Comparison of ENCODE assay signal across 8 mouse cellular contexts in the genomic region with DNA sequence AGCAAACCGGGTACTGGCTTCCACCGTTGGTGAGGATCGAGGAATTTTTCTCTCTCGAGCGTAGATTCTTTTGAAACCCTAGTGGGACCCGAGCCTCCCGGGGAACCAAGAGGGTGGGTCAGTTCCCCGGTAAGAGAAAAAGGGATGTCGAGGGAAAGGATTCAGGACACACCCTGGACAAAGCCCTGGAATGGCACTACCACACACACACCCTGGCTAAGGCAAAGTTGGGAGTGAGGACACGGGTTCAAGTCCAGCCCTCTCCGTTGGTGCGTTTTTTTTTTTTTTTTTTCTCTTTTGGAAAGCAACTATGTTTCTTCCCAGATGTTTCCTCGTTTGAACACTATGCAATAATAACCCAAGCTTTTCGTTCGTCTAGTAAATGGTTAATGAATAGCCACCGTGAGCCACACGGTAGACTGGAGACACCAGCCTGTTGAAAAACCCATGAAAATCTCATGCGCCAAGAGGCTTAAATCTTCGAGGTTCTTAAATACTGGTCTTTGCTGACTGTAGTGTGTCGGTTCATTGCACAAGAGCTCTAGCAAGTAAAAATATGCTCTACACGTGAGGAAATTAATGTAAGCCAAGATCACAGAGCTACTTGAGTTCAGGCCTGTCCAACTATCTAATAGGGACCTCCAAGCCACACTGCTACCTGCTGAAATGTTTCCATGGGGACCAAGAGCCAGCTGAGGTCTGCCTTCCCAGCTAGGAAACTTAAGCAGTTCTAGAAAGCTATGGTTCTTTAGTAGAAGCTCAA. TPM values are rescaled to one million over a fixed set of nuclear protein-coding genes. Genes with fewer than 3 reads are reported as not detected.
DNase-seq lines count a peak whose midpoint lies in the region; ATAC-seq and TF ChIP-seq lines count a peak whose summit lies in the region.

No protein-coding gene starts in this region.

- H3K9ac ChIP-seq in kidney, postnatal 0 days (ENCODE audit: low read depth, low read length) = peak overlapping the region; percentile 84
- H3K9ac ChIP-seq in hindbrain, embryonic 16.5 days (ENCODE audit: low read depth, low read length) = peak overlapping the region; percentile 94

- no peaks in the 10 kb centered on the region for H3K9me3 ChIP-seq in kidney, postnatal 0 days (replicated peaks; ENCODE audit: low read length)
- no peaks in the 10 kb centered on the region for H3K9me3 ChIP-seq in hindbrain, embryonic 16.5 days (ENCODE audit: control insufficient read depth, low read length)

- peak overlapping the region; percentile 73 for H3ac ChIP-seq in myocyte (ENCODE audit: control insufficient read depth, insufficient read length)

- H3K27me3 ChIP-seq in kidney, postnatal 0 days (ENCODE audit: insufficient read depth, low read length) = no peaks in the 10 kb centered on the region
- no peaks in the 10 kb centered on the region for H3K27me3 ChIP-seq in hindbrain, embryonic 16.5 days (replicated peaks; ENCODE audit: control insufficient read depth, insufficient read depth, low read length)
- no peaks in the 10 kb centered on the region for H3K27me3 ChIP-seq in myocyte (ENCODE audit: control insufficient read depth, insufficient read depth, insufficient read length)

- peaks cover 5% of the 10 kb centered on the region; the same call in 1 of the 2 replicates for H3K4me1 ChIP-seq in kidney, postnatal 0 days (replicated peaks; ENCODE audit: insufficient read depth, low read length)
- peaks cover 18% of the 10 kb centered on the region for H3K4me1 ChIP-seq in hindbrain, embryonic 16.5 days (ENCODE audit: control insufficient read depth, insufficient read depth, low read depth, low read length)

- H3K36me3 ChIP-seq in kidney, postnatal 0 days (ENCODE audit: insufficient read depth, low read length) = peaks cover 25% of the 10 kb centered on the region
- H3K36me3 ChIP-seq in hindbrain, embryonic 16.5 days (ENCODE audit: control insufficient read depth, insufficient read depth, low read length) = peaks cover 23% of the 10 kb centered on the region
- H3K36me3 ChIP-seq in myocyte (ENCODE audit: control insufficient read depth, insufficient read depth) = peaks cover 16% of the 10 kb centered on the region

- 9% methylated on average over 21 of the region's 21 CpGs for WGBS in kidney, postnatal 0 days
- 23% methylated on average over 21 of the region's 21 CpGs for WGBS in hindbrain, embryonic 16.5 days

- peak overlapping the region; percentile 98 for H3K27ac ChIP-seq in kidney, postnatal 0 days
- peak overlapping the region; percentile 98 for H3K27ac ChIP-seq in hindbrain, embryonic 16.5 days (ENCODE audit: low read depth, low read length)

- TF ChIP-seq CTCF in kidney, postnatal 0 days (IDR thresholded peaks at IDR 0.05; ENCODE audit: low read depth) = no peak
- TF ChIP-seq CTCF in brain, embryonic 14.5 days (IDR thresholded peaks at IDR 0.05; ENCODE audit: borderline replicate concordance, extremely low read depth, insufficient read depth, insufficient read length) = no peak

- TF ChIP-seq POLR2A in brain, embryonic 14.5 days (IDR thresholded peaks at IDR 0.05; ENCODE audit: borderline replicate concordance, extremely low read depth, insufficient read depth, insufficient read length, poor library complexity, severe bottlenecking) = no peak
- no peak for TF ChIP-seq POLR2A in myocyte (IDR thresholded peaks at IDR 0.05; ENCODE audit: insufficient read length, low read depth)

- peak; percentile 32 for DNase-seq in kidney, postnatal 0 days (ENCODE audit: low spot score)
- DNase-seq in kidney, postnatal 36 days = no peak
- DNase-seq in brain, embryonic 14.5 days (ENCODE audit: low read depth) = peak; percentile 20
- no peak for DNase-seq in thymus, postnatal 4 days
- DNase-seq in layer of hippocampus, postnatal 14 days (ENCODE audit: low spot score in 2 of 2) = no peak

- peak overlapping the region; percentile 81 for H3K4me3 ChIP-seq in kidney, postnatal 0 days (replicated peaks; ENCODE audit: low read depth, low read length)
- peak overlapping the region; percentile 79 for H3K4me3 ChIP-seq in hindbrain, embryonic 16.5 days (ENCODE audit: low read length)
- H3K4me3 ChIP-seq in myocyte = peak overlapping the region; percentile 78

- peak overlapping the region; percentile 86 for H3K4me2 ChIP-seq in kidney, postnatal 0 days (ENCODE audit: low read length)
- peak overlapping the region; percentile 86 for H3K4me2 ChIP-seq in hindbrain, embryonic 16.5 days (ENCODE audit: low read length)
- H3K4me2 ChIP-seq in myocyte (ENCODE audit: low read depth) = peak overlapping the region; percentile 91

- H3K79me2 ChIP-seq in myocyte (ENCODE audit: control insufficient read depth, insufficient read depth) = peaks cover 37% of the 10 kb centered on the region

- peak; percentile 22 for ATAC-seq in kidney, postnatal 0 days (replicated peaks; ENCODE audit: low FRiP score, low read depth)
- no peak for ATAC-seq in hindbrain, embryonic 16.5 days
- ATAC-seq in inflammation-experienced regulatory T-cells, adult 6 months = no peak

TF ChIP-seq in myocyte, 11 proteins besides CTCF, POLR2A, EP300 and RAD21:
- TF ChIP-seq USF1 (IDR thresholded peaks at IDR 0.05; ENCODE audit: low read depth) (no peak), TCF3 (IDR thresholded peaks at IDR 0.05; ENCODE audit: insufficient read length, low read depth) (no peak), MYOD1 (IDR thresholded peaks at IDR 0.05; ENCODE audit: control insufficient read depth in 1 of 3, insufficient read length in 2 of 3, low read depth in 2 of 3) (no peak), TCF12 (IDR thresholded peaks at IDR 0.05; ENCODE audit: insufficient read depth, poor library complexity, severe bottlenecking) (no peak), SRF (IDR thresholded peaks at IDR 0.05; ENCODE audit: control insufficient read depth, insufficient read length, low read depth) (no peak), E2F4 (IDR thresholded peaks at IDR 0.05; ENCODE audit: insufficient read depth) (no peak), MAX (IDR thresholded peaks at IDR 0.05; ENCODE audit: low read depth) (no peak), POLR2AphosphoS2 (IDR thresholded peaks at IDR 0.05; ENCODE audit: insufficient read length, low read depth) (no peak), REST (IDR thresholded peaks at IDR 0.05; ENCODE audit: insufficient read depth, insufficient read length) (no peak), CEBPB (IDR thresholded peaks at IDR 0.05; ENCODE audit: insufficient read depth, poor library complexity, severe bottlenecking) (no peak), MYOG (IDR thresholded peaks at IDR 0.05; ENCODE audit: control insufficient read depth in 1 of 3, insufficient read depth in 1 of 3, insufficient read length in 2 of 3, low read depth in 2 of 3) (no peak)

RNA-seq across cellular contexts. Expression of gene Usb1, which starts 0.5 kb away (rescaled TPM):
- polyA plus RNA-seq in kidney, postnatal 0 days (2015; fragmentation: Nextera tagmentation; extraction: Ambion mirVana) = 42.9 and 45.6 TPM in 2 replicates
- 39.3 and 54.8 TPM in 2 replicates for polyA plus RNA-seq in brain, embryonic 14.5 days (2012; rRNA removed)
- polyA plus RNA-seq in hindbrain, embryonic 16.5 days (2015; fragmentation: Nextera tagmentation; extraction: Ambion mirVana) = 35.7 and 39.8 TPM in 2 replicates
- 42.8 TPM for polyA plus RNA-seq in myocyte (2012; fragmentation: generic; extraction: Trizol)
- total RNA-seq in layer of hippocampus, postnatal 14 days (2021) = 10 to 100 TPM; 16.0 to 18.6 TPM
- 10 to 100 TPM; 59.7 to 62.9 (median 59.7) TPM for polyA plus RNA-seq in inflammation-experienced regulatory T-cells, adult 6 months (2017; shearing (Covaris generic))

RNA-seq across cellular contexts. Expression of gene Zfp319, which starts 0.9 kb away (rescaled TPM):
- 6.3 and 6.6 TPM in 2 replicates for polyA plus RNA-seq in kidney, postnatal 0 days (2015; fragmentation: Nextera tagmentation; extraction: Ambion mirVana)
- polyA plus RNA-seq in brain, embryonic 14.5 days (2012; rRNA removed) = 25.9 and 33.4 TPM in 2 replicates
- polyA plus RNA-seq in hindbrain, embryonic 16.5 days (2015; fragmentation: Nextera tagmentation; extraction: Ambion mirVana) = 12.1 and 15.8 TPM in 2 replicates
- 7.4 TPM for polyA plus RNA-seq in myocyte (2012; fragmentation: generic; extraction: Trizol)
- 10 to 100 TPM; 15.3 to 16.6 TPM for total RNA-seq in layer of hippocampus, postnatal 14 days (2021)
- 1 to 10 TPM; 3.1 to 4.2 (median 3.6) TPM for polyA plus RNA-seq in inflammation-experienced regulatory T-cells, adult 6 months (2017; shearing (Covaris generic))

RNA-seq across cellular contexts. Expression of gene Mmp15, which starts 19.4 kb away (rescaled TPM):
- 5.0 and 5.8 TPM in 2 replicates for polyA plus RNA-seq in kidney, postnatal 0 days (2015; fragmentation: Nextera tagmentation; extraction: Ambion mirVana)
- polyA plus RNA-seq in brain, embryonic 14.5 days (2012; rRNA removed) = 20.7 and 34.4 TPM in 2 replicates
- polyA plus RNA-seq in hindbrain, embryonic 16.5 days (2015; fragmentation: Nextera tagmentation; extraction: Ambion mirVana) = 15.7 and 18.4 TPM in 2 replicates
- polyA plus RNA-seq in myocyte (2012; fragmentation: generic; extraction: Trizol) = 45.1 TPM
- total RNA-seq in layer of hippocampus, postnatal 14 days (2021) = 10 to 100 TPM; 29.8 to 33.8 TPM
- polyA plus RNA-seq in inflammation-experienced regulatory T-cells, adult 6 months (2017; shearing (Covaris generic)) = 1 to 10 TPM in 1 of 3 experiments, under 1 TPM in 2; 0.53 to 1.3 (median 0.63) TPM

RNA-seq across cellular contexts. Expression of gene Tepp, which starts 22.3 kb away (rescaled TPM):
- 0.30 TPM in 1 of 2 replicates, not detected in the other for polyA plus RNA-seq in kidney, postnatal 0 days (2015; fragmentation: Nextera tagmentation; extraction: Ambion mirVana)
- 0.83 and 1.7 TPM in 2 replicates for polyA plus RNA-seq in brain, embryonic 14.5 days (2012; rRNA removed)
- 3.5 and 6.6 TPM in 2 replicates for polyA plus RNA-seq in hindbrain, embryonic 16.5 days (2015; fragmentation: Nextera tagmentation; extraction: Ambion mirVana)
- not detected for polyA plus RNA-seq in myocyte (2012; fragmentation: generic; extraction: Trizol)
- total RNA-seq in layer of hippocampus, postnatal 14 days (2021) = under 1 TPM in 1 of 2 experiments, not detected in 1; 0.74 TPM
- not detected for polyA plus RNA-seq in inflammation-experienced regulatory T-cells, adult 6 months (2017; shearing (Covaris generic))

RNA-seq across cellular contexts. Expression of gene Cngb1, which starts 26.2 kb away (rescaled TPM):
- 1.0 and 2.1 TPM in 2 replicates for polyA plus RNA-seq in kidney, postnatal 0 days (2015; fragmentation: Nextera tagmentation; extraction: Ambion mirVana)
- polyA plus RNA-seq in brain, embryonic 14.5 days (2012; rRNA removed) = 0.35 and 0.53 TPM in 2 replicates
- polyA plus RNA-seq in hindbrain, embryonic 16.5 days (2015; fragmentation: Nextera tagmentation; extraction: Ambion mirVana) = 0.25 and 0.69 TPM in 2 replicates
- 0.07 TPM for polyA plus RNA-seq in myocyte (2012; fragmentation: generic; extraction: Trizol)
- total RNA-seq in layer of hippocampus, postnatal 14 days (2021) = 1 to 10 TPM in 1 of 2 experiments, under 1 TPM in 1; 0.93 to 1.3 TPM
- under 1 TPM in 1 of 3 experiments, not detected in 2; 0.32 TPM for polyA plus RNA-seq in inflammation-experienced regulatory T-cells, adult 6 months (2017; shearing (Covaris generic))

Comparison
In these comparisons a context has a peak if more than half of its experiments do, and no peak if none do; other contexts are left out.
1. DNase-seq: peak in kidney, postnatal 0 days (single experiment) and brain, embryonic 14.5 days (single experiment); none in kidney, postnatal 36 days (0 of 2), thymus, postnatal 4 days (single experiment) and layer of hippocampus, postnatal 14 days (0 of 2).
2. Peak in every context shown above with its lines, with median percentiles within 50 percentile points of each other: H3K4me2 ChIP-seq and H3K4me3 ChIP-seq.